In the genomic region with DNA sequence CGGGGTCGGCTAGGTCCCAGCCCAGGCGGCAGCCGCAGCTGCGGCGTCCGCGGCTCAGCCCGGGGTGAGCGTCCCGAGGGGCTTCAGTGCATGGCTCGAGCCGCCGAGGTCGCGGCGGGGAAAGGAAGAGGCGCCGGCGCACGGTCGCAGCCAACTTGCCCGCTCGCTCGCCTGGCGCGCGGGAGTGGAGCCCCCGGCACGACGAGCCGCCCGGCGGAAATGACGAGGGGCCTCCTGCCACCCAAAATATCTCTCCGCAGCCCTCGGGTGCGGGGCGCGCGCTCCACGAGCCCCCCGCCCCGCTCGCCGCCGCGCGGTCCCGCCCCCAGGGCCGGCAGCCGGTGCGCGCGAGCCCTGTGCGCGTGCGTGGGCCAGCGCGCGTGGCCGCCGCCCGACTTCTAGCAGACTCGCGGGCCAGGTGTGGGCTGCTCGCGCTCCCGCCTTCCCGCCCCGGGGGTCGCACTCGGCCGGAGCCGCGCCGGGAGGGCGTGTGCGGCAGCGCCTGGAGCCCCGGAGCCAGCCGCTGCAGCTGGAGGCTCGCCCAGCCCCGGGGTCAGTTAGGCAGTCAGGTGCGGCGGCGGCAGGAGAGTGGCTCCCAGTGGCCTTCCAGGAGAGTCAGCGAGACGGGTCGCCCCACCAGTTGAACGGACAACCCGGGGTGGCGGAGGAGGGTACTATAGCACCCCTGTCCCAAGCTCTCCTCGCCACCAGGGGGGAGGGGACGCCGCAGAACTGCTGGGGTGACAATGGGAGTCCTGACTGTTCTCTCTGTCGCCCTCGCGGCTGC, we compare ENCODE assay signal across 8 mouse cellular contexts. TPM values are rescaled to one million over a fixed set of nuclear protein-coding genes. Genes with fewer than 3 reads are reported as not detected.
DNase-seq lines count a peak whose midpoint lies in the region; ATAC-seq and TF ChIP-seq lines count a peak whose summit lies in the region.

A gene (minus strand): TSS at position 238 of the 787 bp plus-strand sequence.

- H3K9ac ChIP-seq in forebrain, embryonic 15.5 days (replicated peaks), result peak within 1 kb of the TSS; percentile 76
- H3K9ac ChIP-seq in intestine, embryonic 16.5 days (ENCODE audit: low read depth, low read length), result peak within 1 kb of the TSS; percentile 54
- H3K9ac ChIP-seq in limb, embryonic 12.5 days (replicated peaks), result peak within 1 kb of the TSS; percentile 73
- H3K9ac ChIP-seq in midbrain, postnatal 0 days (replicated peaks; ENCODE audit: low read length, poor library complexity, severe bottlenecking), result peak within 1 kb of the TSS; percentile 60

- WGBS in heart, embryonic 10.5 days, result 13% methylated on average over 72 of the region's 99 CpGs
- WGBS in forebrain, embryonic 15.5 days, result 18% methylated on average over 82 of the region's 99 CpGs
- WGBS in intestine, embryonic 16.5 days, result 25% methylated on average over 71 of the region's 99 CpGs
- 21% methylated on average over 69 of the region's 99 CpGs for WGBS in limb, embryonic 12.5 days
- 20% methylated on average over 38 of the region's 99 CpGs for WGBS in midbrain, postnatal 0 days

- peak; percentile 83 for ATAC-seq in forebrain, embryonic 15.5 days (replicated peaks)
- ATAC-seq in intestine, embryonic 16.5 days, result peak; percentile 71
- peak; percentile 78 for ATAC-seq in limb, embryonic 12.5 days (ENCODE audit: insufficient number of reproducible peaks, insufficient read depth, low FRiP score, low TSS enrichment, low read depth)
- ATAC-seq in midbrain, postnatal 0 days (ENCODE audit: low FRiP score), result peak; percentile 84
- ATAC-seq in CD4-positive, CD25-positive, alpha-beta regulatory T cell, adult 4 months, result no peak

- peak within 1 kb of the TSS; percentile 56 for H3K4me2 ChIP-seq in forebrain, embryonic 15.5 days (replicated peaks)
- peak within 1 kb of the TSS; percentile 85 for H3K4me2 ChIP-seq in intestine, embryonic 16.5 days (ENCODE audit: low read depth, low read length)
- peak within 1 kb of the TSS; percentile 60 for H3K4me2 ChIP-seq in limb, embryonic 12.5 days
- H3K4me2 ChIP-seq in midbrain, postnatal 0 days (ENCODE audit: low read depth, low read length, poor library complexity, severe bottlenecking), result peak within 1 kb of the TSS; percentile 55

- H3K9me3 ChIP-seq in heart, embryonic 10.5 days, result no peaks in the 10 kb centered on the region
- no peaks in the 10 kb centered on the region for H3K9me3 ChIP-seq in forebrain, embryonic 15.5 days
- no peaks in the 10 kb centered on the region for H3K9me3 ChIP-seq in intestine, embryonic 16.5 days (ENCODE audit: control insufficient read depth, low read length)
- H3K9me3 ChIP-seq in limb, embryonic 12.5 days, result no peaks in the 10 kb centered on the region
- no peaks in the 10 kb centered on the region for H3K9me3 ChIP-seq in midbrain, postnatal 0 days (ENCODE audit: low read length)

- H3K4me1 ChIP-seq in heart, embryonic 10.5 days, result no peaks in the 10 kb centered on the region
- no peaks in the 10 kb centered on the region for H3K4me1 ChIP-seq in forebrain, embryonic 15.5 days
- H3K4me1 ChIP-seq in intestine, embryonic 16.5 days (ENCODE audit: control insufficient read depth, insufficient read depth, low read length), result no peaks in the 10 kb centered on the region
- H3K4me1 ChIP-seq in limb, embryonic 12.5 days (replicated peaks), result no peaks in the 10 kb centered on the region
- H3K4me1 ChIP-seq in midbrain, postnatal 0 days (ENCODE audit: insufficient read depth, low read length), result no peaks in the 10 kb centered on the region

- no peaks in the 10 kb centered on the region for H3K36me3 ChIP-seq in heart, embryonic 10.5 days
- H3K36me3 ChIP-seq in forebrain, embryonic 15.5 days, result no peaks in the 10 kb centered on the region
- H3K36me3 ChIP-seq in intestine, embryonic 16.5 days (ENCODE audit: control insufficient read depth, insufficient read depth, low read length), result no peaks in the 10 kb centered on the region
- no peaks in the 10 kb centered on the region for H3K36me3 ChIP-seq in limb, embryonic 12.5 days
- no peaks in the 10 kb centered on the region for H3K36me3 ChIP-seq in midbrain, postnatal 0 days (ENCODE audit: insufficient read depth, low read length)

- TF ChIP-seq CTCF in midbrain, postnatal 0 days (IDR thresholded peaks at IDR 0.05), result peak; percentile 10; the same call in 1 of the 2 replicates

- peak within 1 kb of the TSS; percentile 82 for H3K27ac ChIP-seq in heart, embryonic 10.5 days
- peak within 1 kb of the TSS; percentile 83 for H3K27ac ChIP-seq in forebrain, embryonic 15.5 days (replicated peaks)
- no peak within 1 kb of the TSS for H3K27ac ChIP-seq in intestine, embryonic 16.5 days (ENCODE audit: low read length)
- peak within 1 kb of the TSS; percentile 66 for H3K27ac ChIP-seq in limb, embryonic 12.5 days
- peak within 1 kb of the TSS; percentile 63 for H3K27ac ChIP-seq in midbrain, postnatal 0 days (ENCODE audit: low read depth, low read length)

- peak within 1 kb of the TSS; percentile 66 for H3K4me3 ChIP-seq in heart, embryonic 10.5 days
- peak within 1 kb of the TSS; percentile 74 for H3K4me3 ChIP-seq in forebrain, embryonic 15.5 days
- H3K4me3 ChIP-seq in intestine, embryonic 16.5 days (ENCODE audit: low read length), result peak within 1 kb of the TSS; percentile 57
- H3K4me3 ChIP-seq in limb, embryonic 12.5 days (replicated peaks), result peak within 1 kb of the TSS; percentile 62
- H3K4me3 ChIP-seq in midbrain, postnatal 0 days (ENCODE audit: low read depth, low read length), result peak within 1 kb of the TSS; percentile 58

- DNase-seq in heart, embryonic 10.5 days (ENCODE audit: low spot score), result peak; percentile 76
- no peak for DNase-seq in heart, adult 8-10 months (ENCODE audit: low spot score)
- DNase-seq in cerebellum, adult 11 months, result peak; percentile 64
- peak; percentile 63 for DNase-seq in midbrain, postnatal 0 days (ENCODE audit: low spot score)

- peaks cover 19% of the 10 kb centered on the region; the same call in 1 of the 2 replicates for H3K27me3 ChIP-seq in heart, embryonic 10.5 days (ENCODE audit: insufficient read depth, poor library complexity, severe bottlenecking)
- H3K27me3 ChIP-seq in forebrain, embryonic 15.5 days, result no peaks in the 10 kb centered on the region
- 0 out of 2 replicates have a peak, but pooled peaks cover 10% of the 10 kb centered on the region for H3K27me3 ChIP-seq in intestine, embryonic 16.5 days (replicated peaks; ENCODE audit: control insufficient read depth, insufficient read depth, low read length)
- peaks cover 20% of the 10 kb centered on the region for H3K27me3 ChIP-seq in limb, embryonic 12.5 days
- H3K27me3 ChIP-seq in midbrain, postnatal 0 days (ENCODE audit: insufficient read depth, low read length), result no peaks in the 10 kb centered on the region

RNA-seq across cellular contexts. Expression of the gene that starts here (rescaled TPM):
- 1.1 and 2.1 TPM in 2 replicates for polyA plus RNA-seq in heart, embryonic 10.5 days (2016; fragmentation: Nextera tagmentation; extraction: Ambion mirVana)
- under 1 TPM; 0.13 to 0.22 (median 0.20) TPM for total RNA-seq in heart, adult 8-10 months (2022)
- polyA plus RNA-seq in forebrain, embryonic 15.5 days (2015; fragmentation: Nextera tagmentation; extraction: Ambion mirVana), result 12.0 and 12.1 TPM in 2 replicates
- 0.18 and 0.24 TPM in 2 replicates for polyA plus RNA-seq in intestine, embryonic 16.5 days (2015; fragmentation: Nextera tagmentation; extraction: Ambion mirVana)
- polyA plus RNA-seq in limb, embryonic 12.5 days (2016; fragmentation: Nextera tagmentation; extraction: Ambion mirVana), result 5.2 and 5.3 TPM in 2 replicates
- 14.3 and 18.3 TPM in 2 replicates for total RNA-seq in midbrain, postnatal 0 days (2014; rRNA removed)
- polyA plus RNA-seq in midbrain, postnatal 0 days (2015; fragmentation: Nextera tagmentation; extraction: Ambion mirVana), result 6.2 and 7.1 TPM in 2 replicates
- polyA plus RNA-seq in CD4-positive, CD25-positive, alpha-beta regulatory T cell, adult 4 months (2017; shearing (Covaris generic)), result not detected

Comparison
In these comparisons a context has a peak if more than half of its experiments do, and no peak if none do; other contexts are left out.
1. RNA of the gene that starts here (total RNA-seq): 14.3 to 18.3 TPM in midbrain, postnatal 0 days; 0.13 to 0.22 TPM in heart, adult 8-10 months; every median in the first group is over 10 times any median in the second.
2. Peak in ATAC-seq, H3K4me3 ChIP-seq, H3K9ac ChIP-seq and H3K4me2 ChIP-seq in intestine, embryonic 16.5 days; RNA of the gene not detected or under 1 TPM.
3. Peak in every context shown above with its lines, with median percentiles within 50 percentile points of each other: H3K4me3 ChIP-seq, H3K4me2 ChIP-seq and H3K9ac ChIP-seq.